Mouse (Mus musculus): ENCODE data around the gene Vtcn1. TPM values are rescaled to one million over a fixed set of nuclear protein-coding genes. Genes with fewer than 3 reads are reported as not detected.
A peak's percentile ranks its signal among the peaks of the same experiment; 100 is the strongest.

The Vtcn1 gene
- polyA plus RNA-seq, 1 experiment from 2014 or later: not detected

- Histone ChIP-seq H3K9ac (no peak overlapping the region), H3K4me3 (no peak overlapping the region), H3K36me3 (no peaks in the 10 kb centered on the region), H3K4me1 (peaks cover 10% of the 10 kb centered on the region; the same call in 1 of the 2 replicates), H3K27me3 (no peaks in the 10 kb centered on the region), H3K9me3 (no peaks in the 10 kb centered on the region), H3K4me2 (replicated peaks) (no peak overlapping the region), H3K27ac (no peak overlapping the region)
- 58% methylated on average over 6 of the region's 6 CpGs for WGBS
- no peak for ATAC-seq (ENCODE audit: insufficient number of reproducible peaks, insufficient read depth, low FRiP score, low TSS enrichment)
These were observed 80.9 kb downstream of the Vtcn1 start for GRCm38 (mm10) chr3:100906128-100906527.

- no peaks in the 10 kb centered on the region for H3K9me3 ChIP-seq
- H3K4me3 ChIP-seq: no peak overlapping the region
- 28% methylated on average over 3 of the region's 3 CpGs for WGBS
- H3K27ac ChIP-seq: no peak overlapping the region
- H3K9ac ChIP-seq: no peak overlapping the region
- H3K4me2 ChIP-seq (replicated peaks): no peak overlapping the region
- no peaks in the 10 kb centered on the region for H3K27me3 ChIP-seq
- H3K36me3 ChIP-seq: no peaks in the 10 kb centered on the region
- ATAC-seq (ENCODE audit: insufficient number of reproducible peaks, insufficient read depth, low FRiP score, low TSS enrichment): no peak
- H3K4me1 ChIP-seq: peaks cover 18% of the 10 kb centered on the region; the same call in 1 of the 2 replicates
These were observed 81.7 kb downstream of the Vtcn1 start for GRCm38 (mm10) chr3:100906916-100907315.

GRCm38 (mm10) chr3:100908594-100908993, 83.3 kb downstream of the Vtcn1 start:
- no peak for ATAC-seq (ENCODE audit: insufficient number of reproducible peaks, insufficient read depth, low FRiP score, low TSS enrichment)
- no peak overlapping the region for H3K4me3 ChIP-seq
- 41% methylated on average over 6 of the region's 6 CpGs for WGBS

GRCm38 (mm10) chr3:100910621-100911020, 85.4 kb downstream of the Vtcn1 start:
- H3K27me3 ChIP-seq: no peaks in the 10 kb centered on the region
- 0 out of 2 replicates have a peak overlapping the region, but pooled peaks have one; percentile 24 for H3K27ac ChIP-seq
- ATAC-seq (ENCODE audit: insufficient number of reproducible peaks, insufficient read depth, low FRiP score, low TSS enrichment): no peak
- H3K4me1 ChIP-seq: peaks cover 15% of the 10 kb centered on the region; the same call in 1 of the 2 replicates
- no peaks in the 10 kb centered on the region for H3K36me3 ChIP-seq
- H3K9me3 ChIP-seq: no peaks in the 10 kb centered on the region
- WGBS: 52% methylated on average over 5 of the region's 5 CpGs
- H3K4me3 ChIP-seq: no peak overlapping the region
- no peak overlapping the region for H3K9ac ChIP-seq
- H3K4me2 ChIP-seq (replicated peaks): no peak overlapping the region

More at GRCm38 (mm10) chr3:100908594-100908993, 83.3 kb downstream of the Vtcn1 start:
- no peaks in the 10 kb centered on the region for H3K9me3 ChIP-seq
- H3K27me3 ChIP-seq: no peaks in the 10 kb centered on the region
- no peak overlapping the region for H3K9ac ChIP-seq
- no peaks in the 10 kb centered on the region for H3K36me3 ChIP-seq
- H3K4me2 ChIP-seq (replicated peaks): no peak overlapping the region
- H3K27ac ChIP-seq: peak overlapping the region; percentile 26; the same call in 1 of the 2 replicates
- H3K4me1 ChIP-seq: peaks cover 18% of the 10 kb centered on the region; the same call in 1 of the 2 replicates

- no peaks in the 10 kb centered on the region for H3K9me3 ChIP-seq
- H3K4me2 ChIP-seq (replicated peaks): no peak overlapping the region
- H3K4me3 ChIP-seq: no peak overlapping the region
- peaks cover 15% of the 10 kb centered on the region; the same call in 1 of the 2 replicates for H3K4me1 ChIP-seq
- 64% methylated on average over 9 of the region's 9 CpGs for WGBS
- no peaks in the 10 kb centered on the region for H3K27me3 ChIP-seq
- H3K9ac ChIP-seq: no peak overlapping the region
- no peak for ATAC-seq (ENCODE audit: insufficient number of reproducible peaks, insufficient read depth, low FRiP score, low TSS enrichment)
- H3K36me3 ChIP-seq: no peaks in the 10 kb centered on the region
- H3K27ac ChIP-seq: 0 out of 2 replicates have a peak overlapping the region, but pooled peaks have one; percentile 24
These were observed 85.8 kb downstream of the Vtcn1 start for GRCm38 (mm10) chr3:100911026-100911425.

GRCm38 (mm10) chr3:100911498-100912213, 86.4 kb downstream of the Vtcn1 start:
- Histone ChIP-seq H3K4me2 (replicated peaks) (no peak overlapping the region), H3K27me3 (no peaks in the 10 kb centered on the region), H3K9me3 (no peaks in the 10 kb centered on the region), H3K27ac (no peak overlapping the region), H3K4me3 (no peak overlapping the region), H3K4me1 (peaks cover 15% of the 10 kb centered on the region; the same call in 1 of the 2 replicates), H3K36me3 (no peaks in the 10 kb centered on the region), H3K9ac (no peak overlapping the region)
- WGBS: 64% methylated on average over 7 of the region's 7 CpGs
- ATAC-seq (ENCODE audit: insufficient number of reproducible peaks, insufficient read depth, low FRiP score, low TSS enrichment): peak; percentile 69; the same call in 1 of the 2 replicates

- H3K9ac ChIP-seq: no peak overlapping the region
- H3K27ac ChIP-seq: no peak overlapping the region
- H3K36me3 ChIP-seq: no peaks in the 10 kb centered on the region
- no peaks in the 10 kb centered on the region for H3K9me3 ChIP-seq
- 17% methylated on average over 7 of the region's 7 CpGs for WGBS
- no peaks in the 10 kb centered on the region for H3K27me3 ChIP-seq
- ATAC-seq (ENCODE audit: insufficient number of reproducible peaks, insufficient read depth, low FRiP score, low TSS enrichment): no peak
- no peak overlapping the region for H3K4me3 ChIP-seq
- no peak overlapping the region for H3K4me2 ChIP-seq (replicated peaks)
- H3K4me1 ChIP-seq: peaks cover 5% of the 10 kb centered on the region; the same call in 1 of the 2 replicates
These were observed 91.6 kb downstream of the Vtcn1 start for GRCm38 (mm10) chr3:100916844-100917243.

GRCm38 (mm10) chr3:100920611-100921140, 95.4 kb downstream of the Vtcn1 start:
- H3K4me2 ChIP-seq (replicated peaks): no peak overlapping the region
- no peaks in the 10 kb centered on the region for H3K9me3 ChIP-seq
- no peak overlapping the region for H3K27ac ChIP-seq
- H3K4me1 ChIP-seq: peaks cover 20% of the 10 kb centered on the region
- 83% methylated on average over 9 of the region's 9 CpGs for whole genome bisulfite sequencing
- ATAC-seq (ENCODE audit: insufficient number of reproducible peaks, insufficient read depth, low FRiP score, low TSS enrichment): no peak
- no peak overlapping the region for H3K9ac ChIP-seq
- no peak overlapping the region for H3K4me3 ChIP-seq
- H3K36me3 ChIP-seq: peaks cover 9% of the 10 kb centered on the region; the same call in 1 of the 2 replicates
- H3K27me3 ChIP-seq: no peaks in the 10 kb centered on the region

GRCm38 (mm10) chr3:100921825-100922505, 96.7 kb downstream of the Vtcn1 start, which contains the start of gene Trim45:
Gene Trim45 (plus strand): TSS chr3:100922202.
- Histone ChIP-seq H3K27ac (peak within 1 kb of the TSS; percentile 77), H3K9ac (peak within 1 kb of the TSS; percentile 56), H3K4me2 (replicated peaks) (peak within 1 kb of the TSS; percentile 69), H3K36me3 (peaks cover 10% of the 10 kb centered on the region; the same call in 1 of the 2 replicates), H3K4me3 (peak within 1 kb of the TSS; percentile 58), H3K27me3 (no peaks in the 10 kb centered on the region), H3K4me1 (peaks cover 24% of the 10 kb centered on the region), H3K9me3 (no peaks in the 10 kb centered on the region)
- WGBS: under 1% methylated on average over 39 of the region's 39 CpGs
- peak; percentile 98 for ATAC-seq (ENCODE audit: insufficient number of reproducible peaks, insufficient read depth, low FRiP score, low TSS enrichment)

GRCm38 (mm10) chr3:100922506-100923375, 97.5 kb downstream of the Vtcn1 start:
- Histone ChIP-seq H3K4me1 (peaks cover 27% of the 10 kb centered on the region), H3K4me3 (peak overlapping the region; percentile 58), H3K27ac (peak overlapping the region; percentile 77; the same call in 1 of the 2 replicates), H3K9me3 (no peaks in the 10 kb centered on the region), H3K36me3 (peaks cover 12% of the 10 kb centered on the region; the same call in 1 of the 2 replicates), H3K27me3 (no peaks in the 10 kb centered on the region), H3K4me2 (replicated peaks) (peak overlapping the region; percentile 69), H3K9ac (peak overlapping the region; percentile 56)
- peak; percentile 71 for ATAC-seq (ENCODE audit: insufficient number of reproducible peaks, insufficient read depth, low FRiP score, low TSS enrichment)
- 38% methylated on average over 28 of the region's 28 CpGs for WGBS

Measured in embryonic facial prominence, embryonic 12.5 days (tissue).